Mouse (Mus musculus) cortical plate, adult 2 months (tissue): ENCODE results near the gene Klhl35.

Experiments
- CTCF ChIP-seq: fragments of 200-500 bp; IDR thresholded peaks from 2 replicates; pipeline ENCODE4 v1.5.1; 2011; ENCODE audit warnings: mild to moderate bottlenecking, control low read depth, low read length; ENCODE audit not compliant: insufficient read depth; ENCODE audit errors: extremely low read depth
- POLR2A ChIP-seq: fragments of 200-500 bp; IDR thresholded peaks from 2 replicates; pipeline ENCODE4 v1.6.1; 2011; ENCODE audit warnings: mild to moderate bottlenecking, low read length, control low read depth; ENCODE audit not compliant: insufficient read depth; ENCODE audit errors: extremely low read depth

DNA sequence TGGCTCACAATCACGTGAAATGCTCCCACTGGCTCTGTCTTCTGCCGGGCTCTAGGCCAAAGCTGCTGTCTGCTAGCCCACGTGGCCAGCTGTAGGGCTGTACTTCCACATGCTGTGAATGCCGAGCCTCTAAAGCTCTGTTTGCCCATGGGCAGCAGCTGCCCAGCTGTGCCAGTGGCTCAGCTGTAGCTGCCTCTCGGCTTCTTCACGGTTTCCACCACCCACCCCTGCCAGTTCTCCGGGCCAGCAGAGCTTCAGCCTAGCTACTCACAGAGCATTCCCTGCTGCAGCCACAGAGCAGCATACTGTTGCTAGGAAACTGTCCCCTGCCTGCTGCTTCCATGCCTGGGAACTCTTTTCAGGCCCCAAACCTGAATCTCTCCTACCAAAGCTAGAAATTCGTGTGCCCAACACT is 44.3 kb downstream of the Klhl35 start:
- no peak for TF ChIP-seq CTCF
- no peak for TF ChIP-seq POLR2A
